Mouse (Mus musculus) right cerebral cortex, postnatal 25 days (tissue): Measurements from ENCODE around the gene Chrm4.

ENCODE experiments used
- DNase-seq: peaks from one replicate; pipeline ENCODE4 v3.0.0; 2022

The Chrm4 gene

DNA sequence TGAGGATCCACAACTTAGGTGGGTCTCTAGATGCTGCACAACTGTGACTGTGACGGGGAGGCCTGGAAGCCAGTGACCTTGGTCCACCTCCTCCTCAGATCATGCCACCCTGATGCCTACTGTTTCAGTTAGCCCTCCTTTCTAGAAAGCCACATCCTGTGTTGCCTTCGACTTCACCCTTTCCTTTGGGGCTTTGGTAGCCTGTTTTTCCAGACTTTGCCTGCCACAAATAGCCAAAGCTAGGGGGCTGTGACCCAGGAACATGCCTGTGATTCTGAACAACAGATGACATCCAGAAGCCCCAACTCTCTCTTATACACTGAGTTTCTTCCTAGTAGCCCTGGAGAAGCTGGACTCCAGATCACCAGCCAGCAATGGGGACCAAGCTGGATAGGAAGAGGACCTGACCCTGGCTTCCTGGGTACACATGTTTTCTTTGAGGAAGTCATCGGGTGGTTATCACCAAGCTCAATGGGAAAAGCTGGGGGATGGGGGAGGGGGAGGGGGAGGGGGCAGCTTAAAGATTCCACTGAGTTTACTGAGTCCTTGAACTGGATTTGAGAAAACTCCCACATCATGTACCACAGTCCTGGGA lies 37.7 kb downstream of the Chrm4 start:
- no peak for DNase-seq

DNA sequence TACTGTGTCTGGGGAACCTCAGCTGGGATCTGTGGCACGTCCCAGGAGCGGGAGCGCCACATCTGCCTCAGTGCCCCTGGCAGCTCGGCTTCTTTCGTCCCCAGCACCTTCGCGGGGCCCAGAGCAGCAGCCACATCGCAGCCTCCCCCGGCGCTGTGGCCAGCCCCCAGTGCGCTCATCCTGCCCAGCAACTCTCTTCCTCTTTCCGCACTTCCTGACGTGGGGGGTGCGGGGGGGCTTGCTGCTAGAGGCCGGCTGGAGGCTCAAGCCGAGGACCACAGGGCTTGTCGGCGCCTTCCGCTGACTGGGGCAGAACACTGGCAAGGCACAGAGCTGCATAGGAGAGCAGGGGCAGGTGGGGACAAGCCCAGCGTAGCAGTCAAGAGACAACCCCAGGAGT lies 38.4 kb downstream of the Chrm4 start:
- DNase-seq = no peak

DNA sequence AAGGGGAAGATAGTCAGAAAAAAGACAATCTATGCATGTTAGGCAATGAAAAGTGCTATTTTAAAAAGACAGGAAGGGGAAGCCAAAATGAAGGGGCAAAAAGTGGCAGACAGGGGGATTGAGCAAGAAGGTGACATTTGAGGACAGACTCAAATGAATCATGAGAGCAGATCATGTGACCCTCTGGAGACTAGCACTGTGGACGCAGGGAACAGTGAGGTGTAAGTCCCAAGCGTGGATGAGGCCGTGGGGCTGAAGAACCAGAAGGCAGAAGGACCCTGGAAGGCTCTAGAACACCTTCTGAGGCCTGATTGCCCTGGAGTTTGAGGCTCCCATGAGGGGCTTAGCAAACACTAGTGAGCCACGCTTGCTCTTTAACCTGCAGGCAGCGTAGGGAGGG lies 39.3 kb downstream of the Chrm4 start:
- no peak for DNase-seq

DNA sequence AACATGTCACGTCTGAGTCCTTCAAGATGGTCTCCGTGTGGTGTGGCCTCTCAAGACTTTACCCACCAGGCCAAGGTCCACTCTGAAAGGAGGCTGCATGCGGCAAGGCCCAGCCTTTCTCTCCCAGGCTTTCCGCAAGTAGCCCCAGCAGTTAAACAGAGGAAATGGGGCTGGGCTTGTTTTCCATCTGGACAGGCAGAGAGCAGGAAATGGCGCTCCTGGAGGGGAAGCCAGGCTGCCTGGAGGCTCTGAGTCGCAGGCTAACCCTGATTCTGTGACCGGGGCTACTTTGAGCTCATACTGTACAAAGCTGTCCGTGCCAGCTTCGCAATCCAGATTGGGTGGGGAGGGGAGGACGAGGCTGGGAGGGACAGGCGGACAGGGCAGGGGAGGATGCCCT lies 40.9 kb downstream of the Chrm4 start:
- DNase-seq = no peak

DNA sequence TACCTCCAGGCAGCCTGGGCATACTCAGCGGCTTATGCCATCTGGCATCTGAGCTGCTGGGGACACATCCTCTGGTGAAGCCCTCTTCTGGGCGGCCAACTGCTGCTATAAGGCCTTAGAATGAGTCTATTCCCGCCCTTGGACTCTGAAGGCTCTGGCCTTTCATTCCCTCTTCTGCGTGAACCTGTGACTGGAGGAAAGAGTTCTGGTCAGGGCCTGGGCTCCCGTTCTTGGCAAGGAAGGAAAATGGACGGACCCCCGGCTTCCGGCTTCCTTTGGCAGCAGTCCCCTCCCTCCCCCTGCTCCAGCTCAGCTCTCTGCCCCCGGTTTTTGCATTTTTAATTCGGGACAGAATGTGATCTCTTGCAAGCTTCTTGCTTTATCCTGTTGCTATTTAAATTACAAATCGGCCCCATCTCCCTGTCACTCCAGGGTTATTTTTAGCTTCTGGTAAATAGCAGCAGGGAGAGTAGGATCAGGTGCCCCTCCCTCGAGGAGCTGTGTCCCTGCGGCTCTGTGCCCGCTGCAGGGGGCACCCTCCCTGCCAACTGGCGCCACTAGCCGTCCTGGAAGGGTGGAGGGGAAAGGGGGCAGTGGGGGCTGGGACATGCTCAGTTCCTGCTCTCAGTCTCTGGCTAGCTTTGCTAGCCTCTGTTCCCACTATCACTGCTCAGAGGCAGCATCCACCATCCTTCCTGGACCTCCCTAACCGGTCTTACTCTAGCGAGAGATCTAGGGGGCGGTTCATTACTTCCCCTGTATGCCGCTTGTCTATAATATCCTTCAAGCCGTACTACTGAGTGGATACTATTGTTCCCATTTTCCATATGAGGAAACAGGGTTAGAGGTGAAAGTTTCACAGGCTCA lies 44.4 kb downstream of the Chrm4 start:
- DNase-seq = peak; percentile 69

DNA sequence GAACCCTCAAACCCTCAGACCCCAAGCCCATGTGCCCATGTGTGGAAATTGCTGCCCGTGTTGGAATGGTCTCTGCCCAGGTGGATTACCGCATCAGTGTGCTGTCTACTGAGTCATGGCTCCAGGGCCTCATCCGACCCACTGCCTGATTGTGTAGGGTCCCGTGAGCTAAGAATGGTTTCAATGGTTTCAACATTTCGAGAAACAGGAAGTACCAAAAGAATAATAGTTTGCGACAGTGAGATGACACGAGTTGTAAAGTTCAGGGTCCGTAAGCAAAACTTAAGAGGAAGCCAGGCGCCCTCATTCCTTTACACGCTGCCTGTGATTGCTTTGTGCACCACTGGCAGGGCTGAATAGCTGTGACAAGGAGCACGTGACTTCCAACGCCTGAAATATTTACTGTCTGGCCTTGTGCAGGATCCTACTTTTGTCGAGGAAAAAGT lies 45.1 kb downstream of the Chrm4 start:
- DNase-seq = no peak

DNA sequence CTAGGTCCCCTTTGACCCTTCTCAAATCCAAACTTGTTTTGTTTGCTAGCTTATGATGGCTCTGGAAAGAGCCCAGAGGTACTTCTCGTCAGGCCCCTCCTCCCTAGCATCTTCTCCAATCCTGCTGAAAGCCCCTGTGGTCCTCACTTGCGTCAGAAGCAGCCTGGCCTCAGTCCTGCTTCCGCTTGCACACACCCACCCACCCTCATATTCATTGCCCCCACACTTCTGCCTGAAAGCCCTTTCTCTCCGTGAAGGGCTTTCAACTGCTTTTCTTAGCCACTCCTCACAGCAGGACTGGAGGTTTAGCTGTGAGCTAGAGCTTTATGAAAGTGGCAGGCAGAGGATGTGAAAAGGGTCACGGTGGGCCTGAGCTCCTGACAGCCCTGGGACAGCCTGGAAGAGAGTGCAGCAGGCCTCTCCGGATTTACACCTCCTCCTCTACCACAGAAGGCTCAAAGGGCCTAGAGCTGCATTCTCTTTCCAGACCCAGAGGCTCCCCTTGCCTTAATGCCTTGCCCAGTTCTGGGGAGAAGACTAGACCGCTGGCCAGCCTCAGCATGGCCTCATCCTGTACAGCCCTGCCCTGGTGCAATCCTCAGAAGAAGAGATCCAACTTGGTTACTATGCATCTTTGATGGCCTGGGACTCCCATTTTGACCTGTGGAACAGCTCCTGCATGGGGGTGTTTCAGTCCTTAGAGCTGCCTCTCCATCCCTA lies 46.5 kb downstream of the Chrm4 start:
- DNase-seq = peak; percentile 27

DNA sequence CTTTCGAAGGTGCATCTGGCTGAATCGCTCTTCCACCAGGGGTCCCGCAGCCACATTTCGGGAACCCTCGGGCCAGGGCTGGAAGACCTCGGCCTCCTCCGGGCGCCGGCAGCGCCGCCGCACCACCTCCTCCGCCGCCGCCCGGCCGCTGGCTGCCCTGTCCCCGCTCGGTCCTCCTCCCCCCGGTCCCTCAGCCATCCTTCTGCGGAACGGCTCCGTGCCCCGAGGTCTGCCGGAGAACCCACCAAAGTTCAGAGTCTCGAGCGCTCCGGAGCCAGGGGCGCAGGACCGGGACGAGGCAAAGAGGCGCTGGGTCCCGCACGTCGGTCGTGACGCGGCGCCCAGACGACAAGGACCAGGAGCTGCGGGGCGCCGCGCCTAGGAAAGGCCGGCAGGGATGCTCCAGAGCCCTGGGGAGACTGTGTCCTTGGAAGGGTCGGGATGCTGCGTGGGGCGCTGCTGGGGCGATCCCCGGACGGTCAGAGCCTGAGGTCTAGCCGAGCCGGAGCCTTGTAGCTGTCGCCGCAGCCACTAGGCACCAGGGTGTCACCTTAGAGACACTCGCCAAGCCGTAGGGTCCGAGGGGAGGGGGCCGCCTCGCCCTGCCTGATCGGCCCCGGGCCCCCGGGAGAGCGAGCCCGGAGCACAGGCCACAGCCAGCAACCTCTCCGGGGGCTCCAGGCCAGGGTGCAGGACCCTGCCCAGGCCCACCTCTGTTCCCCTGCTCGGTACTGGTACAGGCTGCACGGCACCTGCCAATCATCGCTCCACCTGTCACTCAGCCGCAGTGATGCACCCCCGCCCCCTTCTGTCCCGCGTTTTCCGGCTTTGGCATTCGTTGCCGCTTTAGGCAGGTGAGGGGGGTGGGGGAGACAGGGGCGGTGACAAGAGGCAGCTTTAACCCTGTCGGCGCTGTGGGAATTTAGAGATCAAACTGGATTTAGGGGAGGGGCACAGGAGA lies 48.8 kb downstream of the Chrm4 start, which contains the start of gene Dgkz:
Gene Dgkz (minus strand): TSS at position 284 of the 961 bp plus-strand sequence.
- DNase-seq = peak; percentile 35

DNA sequence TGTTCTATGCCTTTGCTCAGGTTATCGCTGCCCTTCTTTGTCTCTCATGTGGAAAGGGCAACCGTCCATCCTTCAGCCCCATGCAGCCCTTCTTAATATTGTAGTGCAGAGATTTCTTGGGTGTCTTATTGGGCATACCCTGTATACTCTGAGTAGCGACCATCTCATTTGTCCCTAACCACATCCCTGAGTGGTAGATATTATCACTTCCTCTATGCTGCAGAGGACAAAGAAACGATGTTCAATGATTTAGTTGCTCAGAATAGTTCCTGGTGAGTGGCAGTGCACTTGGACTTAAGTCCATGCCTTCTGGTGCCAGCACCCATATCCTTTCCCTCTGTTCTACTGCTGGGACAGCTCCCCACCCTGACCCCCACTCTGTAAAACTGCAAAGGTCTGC lies 50.9 kb downstream of the Chrm4 start:
- no peak for DNase-seq
